Mouse (Mus musculus) gastrocnemius, adult 18-20 months (tissue): Measurements from ENCODE around the gene Tmem258. TPM values are rescaled to one million over a fixed set of nuclear protein-coding genes. Genes with fewer than 3 reads are reported as not detected.

Experiments
- microRNA-seq: library from miRNA; unstranded; fragments of <30 nt; microRNA quantifications from one replicate; pipeline ENCODE4 v1.2.0, GENCODE M21; 2021
- total RNA-seq, 2 experiments: library from RNA; stranded (reverse); gene quantifications; 2 replicates each; pipeline ENCODE4 v1.2.3; 2021

Gene Tmem258
- total RNA-seq, 2 experiments from 2014 or later: 83.7 to 89.8 TPM

Small RNA genes lying within 50 kb of the gene (microRNA-seq; reads per million reads assigned to microRNA genes)
- not detected for gene Mir6993

Other genes starting within 250 kb of the Tmem258 start
- 1,000 to 10,000 TPM; 2,098 to 2,234 TPM for gene Fth1, start 223.4 kb upstream of the Tmem258 start, total RNA-seq
- gene Best1, start 202.4 kb upstream of the Tmem258 start, total RNA-seq: under 1 TPM; 0.11 to 0.24 TPM
- 1 to 10 TPM; 3.0 to 4.5 TPM for gene Rab3il1, start 202.3 kb upstream of the Tmem258 start, total RNA-seq
- 1 to 10 TPM; 2.2 to 5.7 TPM for gene Fads3, start 162.4 kb upstream of the Tmem258 start, total RNA-seq
- gene Fads2, start 102.3 kb upstream of the Tmem258 start, total RNA-seq: 1 to 10 TPM; 1.8 to 2.4 TPM
- gene Fads1, start 21.1 kb upstream of the Tmem258 start, total RNA-seq: 1 to 10 TPM; 4.1 to 6.2 TPM
- gene Fen1, start 155 bp downstream of the Tmem258 start, total RNA-seq: 1 to 10 TPM; 3.6 to 4.3 TPM
- not detected for gene Myrf, start 36.7 kb downstream of the Tmem258 start, total RNA-seq
- gene Dagla, start 100.9 kb downstream of the Tmem258 start, total RNA-seq: 1 to 10 TPM; 8.3 TPM
- 1 to 10 TPM; 1.5 TPM for gene Syt7, start 185.1 kb downstream of the Tmem258 start, total RNA-seq